Comparison of ENCODE assay signal across 3 mouse cellular contexts in genomic region chr6:129342391-129342790, GRCm38 (mm10). TPM values are rescaled to one million over a fixed set of nuclear protein-coding genes. Genes with fewer than 3 reads are reported as not detected.
"Had no signal": no experiment of that assay in that cellular context is flagged by ENCODE, and none has a peak within 500 bp of the region (broad histone marks: within the 10 kb centered on the region; RNA-seq: fewer than 3 reads in every experiment).

Clec12a (plus strand) TSS chr6:129342691.

RNA-seq across cellular contexts. Expression of gene Clec12a, which starts in this region (rescaled TPM):
- total RNA-seq: layer of hippocampus, adult 2 months; layer of hippocampus, postnatal 10 days; layer of hippocampus, postnatal 25 days had no signal
